Mouse (Mus musculus) erythroblast, embryonic 14.5 days (primary cell): Measurements from ENCODE around the gene Hspb2.

Source experiments
- GATA1 ChIP-seq: IDR thresholded peaks from 2 replicates; pipeline ENCODE4 v1.6.1; 2012; ENCODE audit warnings: low read length, inconsistent platforms, mixed read lengths
- TAL1 ChIP-seq: IDR thresholded peaks from 3 replicates; pipeline ENCODE4 v1.6.1; 2012; ENCODE audit warnings: low read length, inconsistent platforms, mixed read lengths

GRCm38 (mm10) chr9:50738914-50739870, 13.0 kb downstream of the Hspb2 start, which contains the start of gene Dixdc1:
- TF ChIP-seq GATA1 (no peak), TAL1 (no peak)
